Mouse (Mus musculus) embryonic facial prominence, embryonic 15.5 days (tissue): ENCODE data around the gene Alpi. TPM values are rescaled to one million over a fixed set of nuclear protein-coding genes. Genes with fewer than 3 reads are reported as not detected.

Experiments used
- ATAC-seq: fragments of 200-750 bp; cut with Nextera tagmentation; 2 replicates; pipeline ENCODE4 v1.8.0; 2017; ENCODE audit warnings: low read depth, moderate TSS enrichment; ENCODE audit not compliant: insufficient number of reproducible peaks, low FRiP score, low TSS enrichment
- H3K27ac ChIP-seq: fragments of 300-500 bp; sonication (generic); replicated peaks from 2 replicates; pipeline ENCODE4 v1.5.1; 2015; ENCODE audit warnings: mild to moderate bottlenecking, inconsistent platforms
- H3K27me3 ChIP-seq: fragments of 300-500 bp; sonication (generic); 2 replicates; pipeline ENCODE4 v1.6.1; 2015; ENCODE audit warnings: inconsistent platforms
- H3K36me3 ChIP-seq: fragments of 300-500 bp; sonication (generic); 2 replicates; pipeline ENCODE4 v1.6.1; 2015; ENCODE audit warnings: mild to moderate bottlenecking, inconsistent platforms
- H3K4me1 ChIP-seq: fragments of 300-500 bp; sonication (generic); 2 replicates; pipeline ENCODE4 v1.6.1; 2015; ENCODE audit warnings: inconsistent platforms
- H3K4me2 ChIP-seq: fragments of 300-500 bp; sonication (generic); replicated peaks from 2 replicates; pipeline ENCODE4 v1.6.1; 2015; ENCODE audit warnings: mild to moderate bottlenecking, inconsistent platforms
- H3K4me3 ChIP-seq: fragments of 300-500 bp; sonication (generic); replicated peaks from 2 replicates; pipeline ENCODE4 v1.5.1; 2015; ENCODE audit warnings: mild to moderate bottlenecking, inconsistent platforms
- H3K9ac ChIP-seq: fragments of 300-500 bp; sonication (generic); 2 replicates; pipeline ENCODE4 v1.6.1; 2015; ENCODE audit warnings: inconsistent platforms
- H3K9me3 ChIP-seq: fragments of 300-500 bp; sonication (generic); replicated peaks from 2 replicates; pipeline ENCODE4 v1.6.1; 2016; ENCODE audit warnings: inconsistent platforms
- WGBS: fragments of 180-500 bp; shearing (Covaris S2); methylation state at CpG from one replicate; pipeline ENCODE4 v1.1.7; 2015; 5-methylcytosine and 5-hydroxymethylcytosine counted together
- polyA plus RNA-seq: library from polyadenylated mRNA; unstranded; fragments of >200 nt; fragmentation: Nextera tagmentation; extraction: Ambion mirVana; gene quantifications from 2 replicates; pipeline ENCODE4 v1.2.1, GENCODE M21; 2015

The Alpi gene
- polyA plus RNA-seq, 1 experiment from 2014 or later, result not detected

GRCm38 (mm10) chr1:87059042-87059665 is 42.3 kb downstream of the Alpi start:
- H3K4me3 ChIP-seq, result no peak overlapping the region
- peaks cover 7% of the 10 kb centered on the region; the same call in 1 of the 2 replicates for H3K4me1 ChIP-seq
- H3K27ac ChIP-seq, result no peak overlapping the region
- no peak overlapping the region for H3K4me2 ChIP-seq
- H3K9me3 ChIP-seq, result no peaks in the 10 kb centered on the region; the same call in 1 of the 2 replicates
- no peak overlapping the region for H3K9ac ChIP-seq
- no peaks in the 10 kb centered on the region for H3K36me3 ChIP-seq
- no peaks in the 10 kb centered on the region for H3K27me3 ChIP-seq
- ATAC-seq, result no peak
- WGBS, result 58% methylated on average over 8 of the region's 8 CpGs

- ATAC-seq, result no peak
Observed at GRCm38 (mm10) chr1:87057075-87057474, 44.3 kb downstream of the Alpi start.

GRCm38 (mm10) chr1:87051369-87051768 is 50.0 kb downstream of the Alpi start:
- Histone ChIP-seq H3K9ac (no peak overlapping the region), H3K27ac (no peak overlapping the region), H3K4me1 (0 out of 2 replicates have a peak, but pooled peaks cover 3% of the 10 kb centered on the region), H3K36me3 (peaks cover 4% of the 10 kb centered on the region; the same call in 1 of the 2 replicates), H3K4me2 (no peak overlapping the region), H3K4me3 (no peak overlapping the region), H3K27me3 (no peaks in the 10 kb centered on the region), H3K9me3 (no peaks in the 10 kb centered on the region)
- 87% methylated on average over 4 of the region's 4 CpGs for WGBS
- ATAC-seq, result no peak

More at GRCm38 (mm10) chr1:87057075-87057474, 44.3 kb downstream of the Alpi start:
- H3K36me3 ChIP-seq, result no peaks in the 10 kb centered on the region
- no peak overlapping the region for H3K4me3 ChIP-seq
- H3K27me3 ChIP-seq, result no peaks in the 10 kb centered on the region
- no peaks in the 10 kb centered on the region; the same call in 1 of the 2 replicates for H3K9me3 ChIP-seq
- peaks cover 7% of the 10 kb centered on the region; the same call in 1 of the 2 replicates for H3K4me1 ChIP-seq
- no peak overlapping the region for H3K9ac ChIP-seq
- WGBS, result 70% methylated on average over 4 of the region's 4 CpGs
- no peak overlapping the region for H3K27ac ChIP-seq
- no peak overlapping the region for H3K4me2 ChIP-seq

- Histone ChIP-seq H3K4me1 (0 out of 2 replicates have a peak, but pooled peaks cover 3% of the 10 kb centered on the region), H3K27me3 (no peaks in the 10 kb centered on the region), H3K27ac (no peak overlapping the region), H3K9me3 (no peaks in the 10 kb centered on the region), H3K4me2 (no peak overlapping the region), H3K9ac (no peak overlapping the region), H3K36me3 (peaks cover 8% of the 10 kb centered on the region; the same call in 1 of the 2 replicates), H3K4me3 (no peak overlapping the region)
- ATAC-seq, result no peak
- 67% methylated on average over 1 of the region's 1 CpGs for WGBS
Observed at GRCm38 (mm10) chr1:87050700-87051099, 50.7 kb downstream of the Alpi start.

- Histone ChIP-seq H3K4me1 (0 out of 2 replicates have a peak, but pooled peaks cover 2% of the 10 kb centered on the region), H3K4me2 (no peak overlapping the region), H3K9ac (no peak overlapping the region), H3K27ac (no peak overlapping the region), H3K27me3 (no peaks in the 10 kb centered on the region), H3K9me3 (no peaks in the 10 kb centered on the region), H3K4me3 (no peak overlapping the region), H3K36me3 (peaks cover 8% of the 10 kb centered on the region; the same call in 1 of the 2 replicates)
- no peak for ATAC-seq
- 76% methylated on average over 3 of the region's 3 CpGs for WGBS
Observed at GRCm38 (mm10) chr1:87050072-87050471, 51.3 kb downstream of the Alpi start.

Other genes starting within 250 kb of the Alpi start
- gene Alppl2, start 11.7 kb downstream of the Alpi start, polyA plus RNA-seq, result not detected in 2 replicates
- not detected in 2 replicates for gene Akp3, start 23.4 kb upstream of the Alpi start, polyA plus RNA-seq
- 1.5 and 1.6 TPM in 2 replicates for gene Ecel1, start 54.9 kb upstream of the Alpi start, polyA plus RNA-seq
- gene Prss56, start 81.7 kb upstream of the Alpi start, polyA plus RNA-seq, result 0.20 and 0.21 TPM in 2 replicates
- gene Chrnd, start 89.0 kb upstream of the Alpi start, polyA plus RNA-seq, result 9.0 and 12.3 TPM in 2 replicates
- gene Chrng, start 103.1 kb upstream of the Alpi start, polyA plus RNA-seq, result 24.4 and 34.2 TPM in 2 replicates
- 164 and 167 TPM in 2 replicates for gene Eif4e2, start 112.3 kb upstream of the Alpi start, polyA plus RNA-seq
- 2.8 and 3.0 TPM in 2 replicates for gene Efhd1, start 162.8 kb upstream of the Alpi start, polyA plus RNA-seq
- 56.2 and 56.6 TPM in 2 replicates for gene Gigyf2, start 225.4 kb upstream of the Alpi start, polyA plus RNA-seq